Mouse (Mus musculus): Measurements from ENCODE around the gene Nemp1. TPM values are rescaled to one million over a fixed set of nuclear protein-coding genes. Genes with fewer than 3 reads are reported as not detected.
A peak's percentile ranks its signal among the peaks of the same experiment; 100 is the strongest.

Gene Nemp1
- polyA plus RNA-seq, 1 experiment from 2014 or later: 13.2 TPM

- 81% methylated on average over 6 of the region's 6 CpGs for WGBS
- TF ChIP-seq CTCF (IDR thresholded peaks at IDR 0.05; ENCODE audit: low read depth): no peak
- ATAC-seq (ENCODE audit: insufficient read depth) (no peak), DNase-seq (no peak)
- Histone ChIP-seq H3K27me3 (ENCODE audit: insufficient read depth, low read length) (no peaks in the 10 kb centered on the region), H3K4me3 (ENCODE audit: low read depth, low read length) (no peak overlapping the region), H3K27ac (ENCODE audit: low read depth) (no peak overlapping the region), H3K4me2 (no peak overlapping the region), H3K4me1 (ENCODE audit: insufficient read depth) (no peaks in the 10 kb centered on the region), H3K9ac (no peak overlapping the region), H3K9me3 (ENCODE audit: low read depth, low read length) (no peaks in the 10 kb centered on the region), H3K36me3 (ENCODE audit: insufficient read depth) (no peaks in the 10 kb centered on the region)
These were observed 16.2 kb downstream of the Nemp1 start for GRCm38 (mm10) chr10:127682886-127683285.

DNA sequence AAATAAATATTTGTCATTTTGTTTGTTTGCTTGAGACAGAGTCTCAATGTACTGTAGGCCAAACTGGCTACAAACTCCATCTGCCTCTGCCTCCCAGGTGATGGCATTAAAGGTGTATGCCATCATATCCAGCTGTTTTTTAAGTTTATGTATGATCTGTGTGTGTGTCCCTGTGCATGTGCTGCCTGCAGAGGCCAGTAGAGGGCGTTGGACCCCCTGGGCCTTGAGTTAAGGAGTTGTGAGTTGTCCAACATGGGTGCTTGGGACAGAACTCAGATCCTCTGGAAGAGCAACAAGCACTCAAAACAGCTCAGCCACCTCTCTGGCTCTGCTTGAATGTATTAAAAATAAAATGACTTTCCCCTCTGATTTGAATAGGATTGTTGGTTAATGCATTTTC, 24.4 kb downstream of the Nemp1 start:
- Histone ChIP-seq H3K36me3 (ENCODE audit: insufficient read depth) (peaks cover 53% of the 10 kb centered on the region), H3K9ac (no peak overlapping the region)
- 15% methylated on average over 1 of the region's 1 CpGs for WGBS

DNA sequence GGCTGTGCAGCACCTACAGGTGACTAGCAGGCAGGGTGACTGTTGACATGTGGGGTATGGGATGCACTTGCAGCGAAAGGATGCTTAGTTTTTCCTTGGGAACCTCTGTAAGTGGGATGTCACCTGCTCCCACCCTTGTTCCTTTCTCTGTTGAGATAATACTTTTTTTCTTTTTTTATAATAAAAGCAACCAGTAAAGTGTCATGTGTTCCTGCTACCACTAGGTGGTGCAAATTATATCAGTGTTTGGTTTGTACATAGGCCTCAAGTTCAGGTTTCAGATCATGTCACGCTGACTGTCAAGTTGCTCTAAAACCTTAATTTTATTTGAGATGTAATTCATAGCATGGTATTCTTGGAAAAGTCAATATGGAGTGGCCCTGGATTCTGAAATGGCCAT, 27.9 kb downstream of the Nemp1 start:
- Histone ChIP-seq H3K4me3 (ENCODE audit: low read depth, low read length) (no peak overlapping the region), H3K4me1 (ENCODE audit: insufficient read depth) (no peaks in the 10 kb centered on the region), H3K9me3 (ENCODE audit: low read depth, low read length) (no peaks in the 10 kb centered on the region), H3K4me2 (no peak overlapping the region), H3K36me3 (ENCODE audit: insufficient read depth) (peaks cover 76% of the 10 kb centered on the region), H3K27me3 (ENCODE audit: insufficient read depth, low read length) (no peaks in the 10 kb centered on the region), H3K9ac (no peak overlapping the region), H3K27ac (ENCODE audit: low read depth) (no peak overlapping the region)
- TF ChIP-seq CTCF (IDR thresholded peaks at IDR 0.05; ENCODE audit: low read depth): peak; percentile 80
- ATAC-seq (ENCODE audit: insufficient read depth) (peak; percentile 41; the same call in 1 of the 2 replicates), DNase-seq (peak; percentile 76)
- 43% methylated on average over 2 of the region's 2 CpGs for WGBS

More for the DNA sequence above, 24.4 kb downstream of the Nemp1 start:
- no peaks in the 10 kb centered on the region for H3K4me1 ChIP-seq (ENCODE audit: insufficient read depth)
- no peaks in the 10 kb centered on the region for H3K9me3 ChIP-seq (ENCODE audit: low read depth, low read length)
- DNase-seq (no peak), ATAC-seq (ENCODE audit: insufficient read depth) (no peak)
- no peak overlapping the region for H3K27ac ChIP-seq (ENCODE audit: low read depth)
- no peak overlapping the region for H3K4me2 ChIP-seq
- H3K27me3 ChIP-seq (ENCODE audit: insufficient read depth, low read length): no peaks in the 10 kb centered on the region
- H3K4me3 ChIP-seq (ENCODE audit: low read depth, low read length): no peak overlapping the region
- TF ChIP-seq CTCF (IDR thresholded peaks at IDR 0.05; ENCODE audit: low read depth): peak; percentile 39

GRCm38 (mm10) chr10:127695775-127696174, 29.1 kb downstream of the Nemp1 start:
- 88% methylated on average over 7 of the region's 7 CpGs for WGBS
- Histone ChIP-seq H3K9me3 (ENCODE audit: low read depth, low read length) (no peaks in the 10 kb centered on the region), H3K4me3 (ENCODE audit: low read depth, low read length) (no peak overlapping the region), H3K27ac (ENCODE audit: low read depth) (no peak overlapping the region), H3K36me3 (ENCODE audit: insufficient read depth) (peaks cover 70% of the 10 kb centered on the region), H3K4me1 (ENCODE audit: insufficient read depth) (no peaks in the 10 kb centered on the region), H3K9ac (no peak overlapping the region), H3K27me3 (ENCODE audit: insufficient read depth, low read length) (no peaks in the 10 kb centered on the region), H3K4me2 (no peak overlapping the region)
- no peak for TF ChIP-seq CTCF (IDR thresholded peaks at IDR 0.05; ENCODE audit: low read depth)
- ATAC-seq (ENCODE audit: insufficient read depth) (no peak), DNase-seq (no peak)

DNA sequence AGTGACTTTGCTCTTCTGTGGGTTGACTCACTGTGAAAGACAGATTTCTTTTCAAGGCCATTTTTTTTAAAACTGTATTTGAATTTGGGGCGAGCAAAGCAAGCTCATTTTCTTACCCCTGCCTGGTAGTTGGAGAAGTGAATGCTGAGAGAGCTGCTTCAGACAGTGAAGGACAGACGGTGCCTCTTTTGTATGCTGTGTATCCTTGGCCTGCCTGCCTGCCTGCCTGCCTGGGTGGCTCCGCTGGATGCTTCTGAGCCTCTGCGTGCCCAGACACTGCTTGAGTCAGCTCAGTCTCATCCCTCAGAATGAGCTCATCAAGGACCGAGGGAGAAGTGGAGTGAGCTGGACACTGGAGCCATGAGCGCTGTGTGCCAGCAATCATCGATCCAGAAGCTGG, 32.3 kb downstream of the Nemp1 start:
- no peak for TF ChIP-seq CTCF (IDR thresholded peaks at IDR 0.05; ENCODE audit: low read depth)
- no peak for ATAC-seq (ENCODE audit: insufficient read depth)
- peaks cover 45% of the 10 kb centered on the region for H3K36me3 ChIP-seq (ENCODE audit: insufficient read depth)
- WGBS: 92% methylated on average over 7 of the region's 7 CpGs
- H3K9me3 ChIP-seq (ENCODE audit: low read depth, low read length): no peaks in the 10 kb centered on the region
- H3K27ac ChIP-seq (ENCODE audit: low read depth): no peak overlapping the region
- H3K4me3 ChIP-seq (ENCODE audit: low read depth, low read length): no peak overlapping the region
- H3K9ac ChIP-seq: no peak overlapping the region
- no peak for DNase-seq
- H3K4me2 ChIP-seq: no peak overlapping the region
- no peaks in the 10 kb centered on the region for H3K4me1 ChIP-seq (ENCODE audit: insufficient read depth)
- no peaks in the 10 kb centered on the region for H3K27me3 ChIP-seq (ENCODE audit: insufficient read depth, low read length)

DNA sequence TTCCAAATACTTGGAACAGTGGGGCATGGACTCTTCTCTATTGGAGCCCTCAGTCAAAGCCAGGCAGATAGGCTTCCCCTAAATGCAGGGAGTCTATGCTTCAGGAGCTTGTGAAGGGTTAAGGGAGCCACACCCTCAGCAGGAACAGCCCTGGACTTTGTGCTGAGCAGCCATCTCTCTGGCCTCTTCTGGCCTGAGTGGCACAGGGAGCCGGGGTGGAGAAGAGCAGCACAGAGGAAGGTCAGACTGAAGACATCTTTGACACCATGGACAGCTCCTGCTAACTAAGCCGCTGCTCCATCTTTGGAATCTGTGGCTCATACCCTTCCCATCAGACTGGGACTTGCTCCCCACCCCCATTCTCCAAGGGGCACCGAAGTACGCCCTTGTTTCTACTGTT, 36.6 kb downstream of the Nemp1 start:
- ATAC-seq (ENCODE audit: insufficient read depth): no peak
- no peak for TF ChIP-seq CTCF (IDR thresholded peaks at IDR 0.05; ENCODE audit: low read depth)
- peak; percentile 67 for DNase-seq
- Histone ChIP-seq H3K9me3 (ENCODE audit: low read depth, low read length) (no peaks in the 10 kb centered on the region), H3K4me3 (ENCODE audit: low read depth, low read length) (no peak overlapping the region), H3K4me1 (ENCODE audit: insufficient read depth) (no peaks in the 10 kb centered on the region), H3K27ac (ENCODE audit: low read depth) (no peak overlapping the region), H3K27me3 (ENCODE audit: insufficient read depth, low read length) (no peaks in the 10 kb centered on the region), H3K4me2 (no peak overlapping the region), H3K36me3 (ENCODE audit: insufficient read depth) (peaks cover 9% of the 10 kb centered on the region), H3K9ac (no peak overlapping the region)
- WGBS: 40% methylated on average over 4 of the region's 4 CpGs

GRCm38 (mm10) chr10:127704293-127704692, 37.6 kb downstream of the Nemp1 start:
- no peak for ATAC-seq (ENCODE audit: insufficient read depth)
- Histone ChIP-seq H3K4me2 (no peak overlapping the region), H3K4me3 (ENCODE audit: low read depth, low read length) (no peak overlapping the region), H3K9me3 (ENCODE audit: low read depth, low read length) (no peaks in the 10 kb centered on the region), H3K4me1 (ENCODE audit: insufficient read depth) (no peaks in the 10 kb centered on the region), H3K9ac (no peak overlapping the region), H3K27ac (ENCODE audit: low read depth) (no peak overlapping the region), H3K27me3 (ENCODE audit: insufficient read depth, low read length) (no peaks in the 10 kb centered on the region), H3K36me3 (ENCODE audit: insufficient read depth) (no peaks in the 10 kb centered on the region; the same call in 1 of the 2 replicates)
- no peak for TF ChIP-seq CTCF (IDR thresholded peaks at IDR 0.05; ENCODE audit: low read depth)
- DNase-seq: no peak
- WGBS: 45% methylated on average over 2 of the region's 2 CpGs

GRCm38 (mm10) chr10:127704766-127705220, 38.1 kb downstream of the Nemp1 start, which contains the start of gene Myo1a:
Gene Myo1a (plus strand): TSS chr10:127705170.
- no peak within 1 kb of the TSS for H3K4me2 ChIP-seq
- H3K4me1 ChIP-seq (ENCODE audit: insufficient read depth): no peaks in the 10 kb centered on the region
- H3K9me3 ChIP-seq (ENCODE audit: low read depth, low read length): no peaks in the 10 kb centered on the region
- H3K9ac ChIP-seq: no peak within 1 kb of the TSS
- ATAC-seq (ENCODE audit: insufficient read depth) (no peak), DNase-seq (no peak)
- no peaks in the 10 kb centered on the region for H3K36me3 ChIP-seq (ENCODE audit: insufficient read depth)
- peak; percentile 21; the same call in 1 of the 2 replicates for TF ChIP-seq CTCF (IDR thresholded peaks at IDR 0.05; ENCODE audit: low read depth)
- 74% methylated on average over 2 of the region's 2 CpGs for WGBS
- H3K27me3 ChIP-seq (ENCODE audit: insufficient read depth, low read length): no peaks in the 10 kb centered on the region
- no peak within 1 kb of the TSS for H3K4me3 ChIP-seq (ENCODE audit: low read depth, low read length)
- no peak within 1 kb of the TSS for H3K27ac ChIP-seq (ENCODE audit: low read depth)

All from lung, embryonic 14.5 days (tissue).